Mouse (Mus musculus) ES-Bruce4 (cell line): ENCODE measurements around the gene Gm13101.
"Not testable (repeated sequence)": the region's sequence is repeated elsewhere in the genome, so short reads cannot be mapped to it uniquely, and the experiment has no call there.

Experiments
- CTCF ChIP-seq: IDR thresholded peaks from one replicate; pipeline ENCODE4 v1.8.1; 2011; ENCODE audit warnings: low read depth, low read length
- EP300 ChIP-seq: IDR thresholded peaks from 2 replicates; pipeline ENCODE4 v1.6.1; 2011; ENCODE audit warnings: low read depth, low read length; ENCODE audit not compliant: insufficient read depth
- POLR2A ChIP-seq: IDR thresholded peaks from one replicate; pipeline ENCODE4 v1.8.1; 2011; ENCODE audit warnings: low read length; ENCODE audit not compliant: insufficient read depth

GRCm38 (mm10) chr4:143987475-143987941, 20.8 kb upstream of the Gm13101 start:
- TF ChIP-seq CTCF, POLR2A, EP300: not testable (repeated sequence)
